Mouse (Mus musculus): ENCODE data around the gene Mgam.
"Not testable (repeated sequence)": the region's sequence is repeated elsewhere in the genome, so short reads cannot be mapped to it uniquely, and the experiment has no call there.

Gene Mgam

GRCm38 (mm10) chr6:40728506-40728905 is 99.9 kb downstream of the Mgam start:
- DNase-seq (ENCODE audit: low read depth, low spot score), result not testable (repeated sequence)

DNA sequence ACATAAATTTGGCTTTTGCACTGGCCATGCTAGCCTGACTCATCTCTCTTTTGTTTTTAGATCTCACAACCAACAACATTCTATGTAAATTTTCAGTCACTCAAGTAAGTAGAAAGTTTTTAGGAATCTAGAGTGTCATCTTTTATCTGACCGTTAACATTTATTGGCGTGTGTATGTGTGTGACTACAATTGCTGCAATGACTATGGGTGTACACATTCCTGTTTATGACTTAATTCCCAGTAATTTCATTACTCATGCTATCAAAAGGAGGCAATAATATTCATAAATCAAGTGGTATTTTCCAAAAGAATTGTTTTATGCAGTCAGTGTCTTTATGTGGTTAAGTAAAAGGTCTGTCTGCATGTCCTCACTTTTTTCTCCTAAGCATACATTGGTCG is 110.9 kb downstream of the Mgam start:
- DNase-seq (ENCODE audit: low read depth, low spot score), result no peak

DNA sequence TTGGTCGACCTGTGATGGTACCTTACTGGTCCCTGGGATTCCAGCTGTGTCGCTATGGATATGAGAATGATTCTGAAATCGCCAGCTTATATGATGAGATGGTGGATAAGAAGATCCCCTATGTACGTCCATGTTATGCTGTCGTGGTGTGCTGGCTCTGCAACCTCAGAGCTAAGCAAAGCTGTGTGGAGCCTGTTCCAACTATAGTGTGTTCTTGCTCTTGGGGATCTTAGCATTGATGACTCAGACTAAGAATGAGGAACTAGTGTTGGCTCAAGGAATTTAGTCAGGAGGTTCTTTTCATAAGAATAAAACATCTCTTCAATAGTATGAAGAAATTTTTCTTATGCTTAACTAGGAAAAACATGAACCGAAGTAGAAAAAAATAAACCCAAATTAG is 120.4 kb downstream of the Mgam start:
- not testable (repeated sequence) for DNase-seq (ENCODE audit: low read depth, low spot score)

GRCm38 (mm10) chr6:40755948-40756347 is 127.3 kb downstream of the Mgam start:
- DNase-seq (ENCODE audit: low read depth, low spot score), result no peak

DNA sequence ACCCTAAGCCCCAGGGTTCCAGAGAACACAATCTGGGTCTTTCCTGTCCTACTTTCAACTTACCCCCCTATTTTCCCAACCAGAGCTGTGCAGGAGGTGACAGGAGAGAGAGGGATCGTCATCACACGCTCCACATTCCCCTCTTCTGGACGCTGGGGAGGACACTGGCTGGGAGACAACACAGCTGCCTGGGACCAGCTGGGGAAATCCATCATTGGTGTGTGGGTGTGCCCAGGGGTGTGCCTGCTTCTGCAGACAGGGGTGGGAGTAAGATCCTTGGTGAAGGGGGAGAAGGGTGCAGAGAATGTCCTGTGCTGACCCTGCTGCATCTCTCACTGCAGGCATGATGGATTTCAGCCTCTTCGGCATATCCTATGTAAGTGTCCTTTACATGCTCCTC is 128.7 kb downstream of the Mgam start:
- not testable (repeated sequence) for DNase-seq (ENCODE audit: low read depth, low spot score)

- DNase-seq (ENCODE audit: low read depth, low spot score), result no peak
These were observed 146.0 kb downstream of the Mgam start for GRCm38 (mm10) chr6:40774656-40775055.

- no peak for DNase-seq (ENCODE audit: low read depth, low spot score)
These were observed 149.8 kb downstream of the Mgam start for GRCm38 (mm10) chr6:40778458-40778857.

DNA sequence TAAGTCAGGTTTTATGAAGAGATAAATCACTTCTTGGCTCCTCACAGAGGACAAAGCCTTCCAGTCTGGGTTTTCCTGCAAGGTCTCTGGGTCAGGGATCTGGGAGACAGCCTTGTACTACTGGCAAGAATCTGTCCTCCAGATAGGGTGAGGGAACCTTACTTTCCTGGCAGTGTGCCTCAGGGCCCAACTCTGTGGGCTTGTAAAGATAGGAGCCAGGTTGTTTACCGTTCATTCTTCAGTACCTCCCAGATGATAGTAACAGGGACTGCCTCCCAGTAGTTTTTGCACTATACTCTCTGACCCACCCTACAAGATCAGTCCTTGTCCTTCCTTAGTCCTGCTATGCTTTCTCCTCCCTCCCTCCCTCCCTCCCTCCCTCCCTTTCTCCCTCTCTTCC is 155.0 kb downstream of the Mgam start:
- no peak for DNase-seq (ENCODE audit: low read depth, low spot score)

DNA sequence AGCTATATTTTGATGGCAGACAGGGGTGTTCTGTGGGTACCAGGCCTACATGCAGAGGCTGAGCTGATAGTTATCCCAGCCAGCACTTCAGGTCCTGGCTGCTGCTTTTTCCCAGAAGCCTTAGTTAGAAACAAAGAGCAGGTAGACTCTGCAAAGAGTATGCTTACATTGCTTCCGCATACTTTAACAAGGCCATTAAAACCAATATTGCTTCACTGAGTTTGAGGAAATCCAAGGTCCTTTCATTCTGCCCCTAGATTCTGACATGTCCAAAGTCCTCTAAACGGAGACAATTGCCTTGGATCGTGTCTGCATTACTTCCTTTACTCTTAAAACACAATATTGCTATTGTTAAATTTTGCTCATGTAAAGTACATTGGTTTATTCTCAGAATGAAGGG is 155.7 kb downstream of the Mgam start:
- no peak for DNase-seq (ENCODE audit: low read depth, low spot score)

GRCm38 (mm10) chr6:40795077-40795812 is 166.6 kb downstream of the Mgam start:
- no peak for DNase-seq (ENCODE audit: low read depth, low spot score)

- DNase-seq (ENCODE audit: low read depth, low spot score), result no peak
These were observed 189.7 kb downstream of the Mgam start for GRCm38 (mm10) chr6:40818237-40818902.

Data from retina, postnatal 7 days (tissue).